Mouse (Mus musculus): ENCODE measurements at regions not wholly inside any gene's neighbourhood (a gene's known extent, or its start where the extent isn't known, plus 50 kb on each side); places are given as distances from the start of the nearest gene placed in this dataset.

GRCm38 (mm10) chr4:105531651-105532425 lies 257.8 kb upstream of the Gm12728 start:
- intact Hi-C loops (cut with DNase I) = no loop called here
- DNase-seq = no peak

GRCm38 (mm10) chr4:105535451-105535850 lies 254.2 kb upstream of the Gm12728 start:
- DNase-seq = no peak
- intact Hi-C loops (cut with DNase I) = no loop called here

- intact Hi-C loops (cut with DNase I) = no loop called here
- no peak for DNase-seq
Measured at GRCm38 (mm10) chr4:105545486-105545885, 244.2 kb upstream of the Gm12728 start.

GRCm38 (mm10) chr4:105549744-105550440 lies 239.8 kb upstream of the Gm12728 start:
- intact Hi-C loops (cut with DNase I) = loop anchor here (2.0 to 10.0 kb wide), 8 partner anchors 43 to 675 kb away; partner anchors contain the start of gene Plpp3
- peak in 1 of 2 experiments; percentile 15 for DNase-seq

- intact Hi-C loops (cut with DNase I) = loop anchor here (2.0 to 10.0 kb wide), 8 partner anchors 45 to 673 kb away; partner anchors contain the start of gene Plpp3
- no peak for DNase-seq
Measured at GRCm38 (mm10) chr4:105551966-105552685, 237.5 kb upstream of the Gm12728 start.

GRCm38 (mm10) chr4:105554994-105555393 lies 234.7 kb upstream of the Gm12728 start:
- no peak for DNase-seq
- intact Hi-C loops (cut with DNase I) = loop anchor here (5.0 to 10.0 kb wide), 6 partner anchors 102 to 670 kb away; no protein-coding TSS in a partner anchor

- DNase-seq = no peak
- intact Hi-C loops (cut with DNase I) = loop anchor here (10.0 kb wide), 2 partner anchors 359 to 669 kb away; no protein-coding TSS in a partner anchor
Measured at GRCm38 (mm10) chr4:105555941-105556340, 233.7 kb upstream of the Gm12728 start.

- DNase-seq = no peak
- intact Hi-C loops (cut with DNase I) = loop anchor here (10.0 kb wide), 2 partner anchors 357 to 667 kb away; no protein-coding TSS in a partner anchor
Measured at GRCm38 (mm10) chr4:105557396-105557795, 232.3 kb upstream of the Gm12728 start.

GRCm38 (mm10) chr4:105560055-105560454 lies 229.6 kb upstream of the Gm12728 start:
- intact Hi-C loops (cut with DNase I) = no loop called here
- DNase-seq = no peak

- intact Hi-C loops (cut with DNase I) = no loop called here
- DNase-seq = no peak
Measured at GRCm38 (mm10) chr4:105560781-105561180, 228.9 kb upstream of the Gm12728 start.

- no peak for DNase-seq
- intact Hi-C loops (cut with DNase I) = no loop called here
Measured at GRCm38 (mm10) chr4:105561611-105562010, 228.1 kb upstream of the Gm12728 start.

- intact Hi-C loops (cut with DNase I) = no loop called here
- DNase-seq = no peak
Measured at GRCm38 (mm10) chr4:105565796-105566195, 223.9 kb upstream of the Gm12728 start.

GRCm38 (mm10) chr4:105566513-105567457 lies 222.9 kb upstream of the Gm12728 start:
- no peak for DNase-seq
- intact Hi-C loops (cut with DNase I) = no loop called here

GRCm38 (mm10) chr4:105569671-105570070 lies 220.0 kb upstream of the Gm12728 start:
- no peak for DNase-seq
- intact Hi-C loops (cut with DNase I) = no loop called here

GRCm38 (mm10) chr4:105575550-105575949 lies 214.1 kb upstream of the Gm12728 start:
- DNase-seq = no peak

GRCm38 (mm10) chr4:105580987-105581386 lies 208.7 kb upstream of the Gm12728 start:
- intact Hi-C loops (cut with DNase I) = no loop called here
- DNase-seq = no peak

More at GRCm38 (mm10) chr4:105575550-105575949, 214.1 kb upstream of the Gm12728 start:
- intact Hi-C loops (cut with DNase I) = no loop called here

- no peak for DNase-seq
- intact Hi-C loops (cut with DNase I) = no loop called here
Measured at GRCm38 (mm10) chr4:105584329-105584925, 205.2 kb upstream of the Gm12728 start.

GRCm38 (mm10) chr4:105603661-105604060 lies 186.0 kb upstream of the Gm12728 start:
- intact Hi-C loops (cut with DNase I) = no loop called here
- DNase-seq = no peak

- intact Hi-C loops (cut with DNase I) = no loop called here
- DNase-seq = no peak
Measured at GRCm38 (mm10) chr4:105604607-105605006, 185.1 kb upstream of the Gm12728 start.
